Mouse (Mus musculus) frontal cortex, postnatal 14 days (tissue): Measurements from ENCODE around the gene Rbm45.

Source experiments
- DNase-seq, 2 experiments: peaks; one replicate each; pipeline ENCODE4 v3.0.0; 2022; ENCODE audit warnings: low spot score in 2 of 2

The Rbm45 gene

GRCm38 (mm10) chr2:76369821-76370655 is at the start of gene Rbm45:
Gene Rbm45 (plus strand): TSS chr2:76369984.
- peak; percentile 62 to 84 for DNase-seq

GRCm38 (mm10) chr2:76320336-76320735 is 49.4 kb upstream of the Rbm45 start:
- no peak for DNase-seq

DNA sequence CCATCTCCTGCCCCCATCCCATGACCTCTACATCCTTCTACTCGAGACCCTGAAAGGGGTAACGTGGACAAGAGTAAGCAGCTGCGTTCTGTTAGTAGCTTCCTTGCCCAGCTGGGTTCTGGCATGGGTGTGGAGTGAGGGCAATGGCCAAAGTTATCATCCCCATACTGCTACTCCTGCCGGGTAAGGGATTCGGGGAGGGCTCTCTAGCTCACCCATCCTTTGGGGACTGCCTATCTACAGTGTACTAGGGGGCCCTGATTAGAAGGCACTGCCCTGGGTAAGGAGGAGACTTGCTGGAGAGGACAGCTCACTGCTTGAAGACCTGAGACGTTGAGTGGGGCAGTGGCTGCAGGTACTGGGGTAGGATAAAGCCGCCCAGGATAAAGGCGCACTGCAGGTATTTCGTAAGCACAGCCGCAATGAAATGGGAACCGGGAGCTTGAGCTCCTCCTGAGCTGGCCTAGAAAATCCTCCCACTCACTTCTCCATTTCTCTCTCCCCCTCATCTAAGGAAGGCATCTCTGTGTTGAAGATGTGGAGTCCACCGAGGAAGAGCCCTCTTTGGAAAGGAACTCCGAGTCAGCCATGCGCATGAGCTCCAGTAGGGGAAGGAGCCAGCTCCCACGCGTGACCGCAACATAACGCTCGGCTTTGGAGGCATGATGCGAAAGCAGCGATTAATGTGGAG is 46.5 kb upstream of the Rbm45 start:
- no peak for DNase-seq

DNA sequence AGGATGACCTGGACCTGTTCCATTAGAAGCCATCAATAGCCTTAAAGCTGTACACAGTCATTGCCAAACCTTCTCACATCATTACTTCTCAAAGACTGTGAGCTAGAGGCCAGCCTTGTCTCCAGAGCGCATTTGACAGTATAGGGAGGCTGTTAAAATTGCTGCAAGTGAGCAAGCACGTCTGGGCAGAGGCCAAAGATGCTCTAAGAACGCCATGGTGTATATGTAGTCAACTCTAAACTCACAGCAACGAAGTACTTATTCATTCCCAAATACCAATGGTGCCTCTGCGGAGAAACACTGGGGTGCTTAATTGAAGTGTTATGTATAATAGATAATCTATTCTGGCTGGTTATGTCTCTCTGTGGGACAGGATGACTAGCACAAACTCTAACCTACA is 45.3 kb upstream of the Rbm45 start:
- DNase-seq = no peak

DNA sequence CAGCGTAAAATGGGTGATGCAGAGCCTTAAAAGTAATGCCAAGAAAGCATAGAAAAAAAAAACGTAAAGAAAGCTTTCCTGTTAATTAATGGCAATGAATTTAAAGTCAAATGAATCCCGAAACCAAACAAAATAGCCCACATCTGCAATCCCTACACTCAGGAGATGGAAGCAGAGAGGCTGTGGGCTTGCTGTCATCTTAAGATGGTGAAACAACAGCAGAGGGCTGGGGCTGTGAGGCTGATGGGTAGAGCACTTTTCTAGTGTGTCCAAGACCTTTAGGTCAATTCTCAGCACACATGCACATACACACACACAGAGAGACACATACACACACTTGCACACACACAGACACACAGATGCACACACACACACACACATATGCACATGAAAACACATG is 43.6 kb upstream of the Rbm45 start:
- no peak for DNase-seq

DNA sequence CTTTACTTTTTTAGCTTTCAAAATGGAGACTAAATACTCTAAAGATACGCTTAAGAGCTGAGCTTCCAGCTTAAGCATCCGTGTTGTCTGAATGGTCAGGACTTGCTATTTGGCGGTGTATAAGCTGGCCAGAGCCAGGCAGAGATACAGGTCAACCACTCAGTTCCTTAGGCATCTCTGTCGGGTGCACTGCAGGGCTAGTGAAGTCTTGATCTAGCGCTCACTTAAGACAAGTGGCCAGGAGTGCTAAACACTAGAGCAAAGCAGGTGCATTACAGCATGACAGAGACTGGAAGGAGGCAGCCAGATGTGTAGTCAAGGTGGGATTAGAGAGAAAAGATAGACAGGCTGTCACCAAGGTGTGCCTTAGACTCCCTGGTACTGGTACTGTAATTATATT is 39.7 kb upstream of the Rbm45 start:
- no peak for DNase-seq

DNA sequence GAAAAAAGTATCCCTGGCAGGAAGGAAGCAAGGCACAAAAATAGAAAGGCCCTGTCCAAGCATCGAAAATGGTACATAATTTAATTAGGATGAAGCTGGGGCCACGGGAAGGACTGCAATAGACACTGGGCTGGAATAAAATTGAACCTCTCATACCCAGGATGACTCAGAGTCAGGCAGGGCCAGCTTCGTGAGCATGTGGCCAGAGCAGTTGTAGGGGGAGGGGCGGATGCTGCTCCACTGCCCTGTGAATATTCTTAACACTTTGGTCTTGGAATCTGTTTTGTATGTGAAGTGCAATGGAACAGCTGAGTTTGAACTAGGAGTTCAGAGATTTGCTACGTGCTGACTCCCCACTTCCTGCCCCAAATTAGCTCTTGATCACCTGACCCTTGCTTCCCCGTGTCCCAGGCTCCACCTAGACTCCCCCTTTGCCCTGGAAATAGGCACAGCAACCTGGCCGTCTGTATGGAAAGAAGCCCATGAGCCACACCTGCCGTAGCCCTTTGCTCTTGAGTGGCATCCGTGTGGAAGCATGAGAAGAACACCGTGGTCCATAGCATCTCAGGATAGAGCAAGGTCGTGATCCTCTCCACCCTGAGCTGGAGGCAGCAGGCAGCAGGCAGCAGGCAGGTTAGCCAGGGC is 37.5 kb upstream of the Rbm45 start:
- no peak for DNase-seq

DNA sequence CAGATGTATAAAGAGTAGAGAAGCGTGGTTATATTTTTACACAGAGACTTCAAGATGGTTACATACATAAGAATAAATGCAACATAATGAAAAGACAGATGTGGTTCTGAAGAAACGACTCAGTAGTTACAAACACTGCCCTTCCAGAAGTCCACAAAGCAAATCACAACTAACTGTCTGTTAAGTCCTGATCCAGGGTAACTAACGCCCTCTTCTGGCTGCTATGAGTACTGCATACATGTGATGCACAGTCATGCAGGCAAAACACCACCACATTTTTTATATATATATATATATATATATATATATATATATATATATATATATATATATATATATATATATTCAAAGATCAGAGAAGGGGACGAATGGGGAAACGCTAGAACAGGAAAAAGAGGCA is 35.2 kb upstream of the Rbm45 start:
- DNase-seq = no peak

GRCm38 (mm10) chr2:76338215-76339156 is 31.3 kb upstream of the Rbm45 start, which contains the start of gene Pde11a:
Gene Pde11a (minus strand): TSS chr2:76338774.
- no peak for DNase-seq

GRCm38 (mm10) chr2:76342146-76342545 is 27.6 kb upstream of the Rbm45 start:
- DNase-seq = no peak

- no peak for DNase-seq
Measured at GRCm38 (mm10) chr2:76347839-76348238, 21.9 kb upstream of the Rbm45 start.

DNA sequence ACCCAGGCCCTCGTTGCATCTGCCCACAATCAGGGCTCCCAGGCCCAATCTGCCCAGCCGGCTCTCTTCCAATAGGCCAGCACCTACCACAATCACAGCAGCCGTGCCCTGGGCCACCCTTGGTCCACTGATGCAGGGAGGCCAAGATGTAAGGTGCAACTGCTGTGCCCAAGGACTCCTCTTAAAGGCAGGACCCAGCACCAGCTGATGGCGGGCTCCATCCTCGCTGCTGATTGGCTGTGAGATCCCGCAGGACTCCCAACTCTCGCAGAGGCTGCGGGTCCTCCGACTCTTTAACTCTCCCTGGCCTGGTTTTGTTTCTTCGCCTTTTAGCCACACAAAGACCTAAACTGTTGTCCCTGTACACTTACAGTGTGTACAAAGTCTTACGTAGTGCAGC is 9.6 kb upstream of the Rbm45 start, which contains the start of gene Cyct:
TSS of gene Cyct (minus strand) at position 225 of the 400 bp plus-strand sequence.
- DNase-seq = no peak

DNA sequence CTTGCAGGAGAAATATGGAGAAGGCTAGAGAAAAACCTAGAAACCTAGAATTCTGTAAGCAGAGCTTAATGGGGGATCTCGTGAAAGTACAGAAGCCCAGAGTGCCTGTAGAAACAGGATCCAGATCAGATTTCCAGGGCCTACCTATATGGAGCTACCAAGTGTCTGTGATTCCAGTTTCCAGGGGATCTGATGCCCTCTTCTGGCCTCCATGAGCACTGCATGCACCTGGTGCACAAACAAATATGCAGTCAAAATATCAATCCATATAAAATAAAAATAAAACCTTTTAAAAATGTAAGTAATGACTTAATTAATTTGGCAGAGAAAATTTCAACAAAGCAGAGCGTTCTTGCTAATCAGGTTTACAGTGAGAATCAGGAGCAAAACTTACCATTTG is 7.7 kb upstream of the Rbm45 start:
- no peak for DNase-seq

GRCm38 (mm10) chr2:76365811-76366210 is 4.0 kb upstream of the Rbm45 start:
- DNase-seq = no peak

DNA sequence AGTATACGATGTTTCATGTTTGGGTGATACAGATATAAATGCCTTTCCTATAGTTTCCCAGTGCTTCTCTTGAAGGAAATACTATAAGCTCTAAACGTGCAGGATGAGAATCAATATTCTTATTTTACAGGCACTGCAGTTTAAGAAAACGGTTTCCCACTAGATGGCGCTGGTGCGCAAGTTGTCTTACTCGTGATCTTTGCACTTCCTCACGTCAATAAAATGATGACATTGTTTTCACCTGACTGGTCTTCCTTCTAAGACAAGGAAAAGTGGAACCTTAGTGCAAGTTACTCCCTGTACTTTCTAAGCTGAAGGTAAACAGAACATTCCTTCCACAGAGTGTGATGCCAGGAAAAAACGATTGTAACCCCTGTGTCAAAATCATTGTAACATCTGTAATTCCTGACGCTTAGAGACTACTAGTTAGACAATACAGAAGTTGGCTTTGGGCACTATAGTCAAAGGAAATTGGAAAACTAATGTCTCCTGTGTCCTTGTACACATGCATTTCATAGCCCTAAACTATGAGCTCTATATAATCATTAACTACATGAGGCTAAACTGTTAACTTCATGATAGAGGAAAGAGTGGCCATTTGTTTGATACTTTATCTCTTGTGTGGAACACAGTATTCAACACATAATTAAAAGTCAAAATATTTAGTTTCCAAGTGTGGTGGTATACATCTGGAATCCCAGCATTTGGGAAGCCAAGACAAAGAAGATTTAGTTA is 2.4 kb upstream of the Rbm45 start:
- DNase-seq = peak; percentile 25 to 76

- DNase-seq = no peak
Measured at GRCm38 (mm10) chr2:76368861-76369660, 723 bp upstream of the Rbm45 start.

GRCm38 (mm10) chr2:76370656-76370922 is 805 bp downstream of the Rbm45 start:
- DNase-seq = no peak

GRCm38 (mm10) chr2:76372244-76372643 is 2.5 kb downstream of the Rbm45 start:
- no peak for DNase-seq

DNA sequence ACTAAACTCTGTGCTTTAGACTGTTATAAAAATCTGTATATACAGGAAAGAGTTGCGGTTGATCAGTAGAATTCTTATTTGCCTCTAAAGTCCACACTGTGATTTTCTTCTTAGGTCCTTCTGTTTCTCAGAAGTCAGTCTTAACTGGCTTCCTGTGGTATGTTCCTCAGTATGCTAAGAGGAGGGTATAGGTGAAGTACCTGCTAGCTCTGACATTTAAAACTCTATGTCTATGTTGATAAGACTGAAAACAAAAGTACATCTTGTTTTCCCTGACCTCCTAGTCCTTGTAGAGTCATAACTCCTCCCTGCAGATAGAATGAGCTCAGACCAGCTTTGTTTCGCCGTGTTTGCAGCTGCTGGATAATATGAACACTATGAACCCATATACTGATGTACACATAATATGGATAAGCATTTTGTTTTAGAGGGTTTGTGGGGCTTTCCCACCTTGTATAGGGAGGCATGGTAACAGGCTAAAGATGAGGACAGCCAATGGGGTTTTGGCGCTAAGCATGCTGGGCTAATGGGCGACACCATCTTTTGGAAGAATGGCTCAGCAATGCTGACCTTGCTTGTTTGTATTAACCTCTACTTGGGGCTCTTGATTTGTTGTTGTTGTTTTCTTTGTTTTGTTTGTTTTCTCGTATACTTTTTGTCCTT is 4.9 kb downstream of the Rbm45 start:
- DNase-seq = no peak

DNA sequence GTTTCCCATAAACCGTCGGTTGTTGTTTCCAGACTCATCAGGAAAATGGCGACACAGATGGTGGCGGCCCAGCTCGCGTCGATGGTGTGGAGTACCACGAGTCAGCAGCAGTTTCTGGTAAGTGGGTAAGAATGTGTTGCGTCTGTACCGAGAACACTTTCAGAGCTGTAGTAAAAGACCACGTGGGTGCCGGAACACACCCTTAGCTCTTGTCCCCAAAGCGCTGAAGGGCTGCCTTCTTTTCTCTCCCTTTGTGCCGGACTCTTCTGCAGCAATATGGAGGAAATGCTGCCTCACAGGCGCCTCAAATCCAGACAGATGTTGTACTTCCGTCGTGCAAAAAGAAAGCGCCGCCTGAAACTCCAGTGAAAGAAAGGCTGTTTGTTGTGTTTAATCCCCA is 8.9 kb downstream of the Rbm45 start:
- no peak for DNase-seq
